Mouse (Mus musculus) ES-E14 (cell line): Measurements from ENCODE around the gene Nol4l. TPM values are rescaled to one million over a fixed set of nuclear protein-coding genes. Genes with fewer than 3 reads are reported as not detected.

Experiments used
- DNase-seq: peaks from one replicate; pipeline ENCODE4 v3.0.0-alpha.2; 2013; ENCODE audit warnings: low read depth, low spot score
- H3K27ac ChIP-seq: 2 replicates; pipeline ENCODE4 v1.5.1; 2012; ENCODE audit warnings: low read depth, mild to moderate bottlenecking, low read length, moderate library complexity, mixed read lengths; ENCODE audit not compliant: poor library complexity, insufficient read depth, severe bottlenecking
- H3K36me3 ChIP-seq: 2 replicates; pipeline ENCODE4 v1.6.1; 2012; ENCODE audit warnings: mild to moderate bottlenecking, low read length, moderate library complexity, mixed read lengths; ENCODE audit not compliant: control insufficient read depth, poor library complexity, insufficient read depth, severe bottlenecking
- H3K4me1 ChIP-seq, 2 experiments: fragments of 150-350 bp in 1 of 2; sonication (generic) in 1 of 2; 2 replicates each; pipeline ENCODE4 v1.6.1; 2012; ENCODE audit warnings: low read length in 2 of 2, mild to moderate bottlenecking in 1 of 2, mixed read lengths in 1 of 2; ENCODE audit not compliant: control insufficient read depth in 2 of 2, insufficient read depth in 2 of 2, poor library complexity in 1 of 2
- H3K4me3 ChIP-seq, 2 experiments: fragments of 150-350 bp in 1 of 2; sonication (generic) in 1 of 2; 2 replicates each; pipeline ENCODE4 v1.5.1; 2012; ENCODE audit warnings: low read length in 2 of 2, low read depth in 1 of 2, mild to moderate bottlenecking in 1 of 2, mixed read lengths in 1 of 2; ENCODE audit not compliant: insufficient read depth in 1 of 2, poor library complexity in 1 of 2, severe bottlenecking in 1 of 2
- H3K9ac ChIP-seq: 2 replicates; pipeline ENCODE4 v1.6.1; 2012; ENCODE audit warnings: low read depth, mild to moderate bottlenecking, low read length, mixed read lengths; ENCODE audit not compliant: poor library complexity, insufficient read depth, severe bottlenecking
- H3K9me3 ChIP-seq: fragments of 150-350 bp; sonication (generic); 2 replicates; pipeline ENCODE4 v1.6.1; 2012; ENCODE audit warnings: low read depth, mild to moderate bottlenecking, low read length; ENCODE audit not compliant: control insufficient read depth, insufficient read depth
- CHD2 ChIP-seq: IDR thresholded peaks from 2 replicates; pipeline ENCODE4 v1.6.1; 2014; ENCODE audit warnings: mild to moderate bottlenecking, low read depth, low read length, inconsistent platforms
- HCFC1 ChIP-seq: IDR thresholded peaks from 2 replicates; pipeline ENCODE4 v1.6.1; 2012; ENCODE audit warnings: low read length, inconsistent platforms, borderline replicate concordance; ENCODE audit not compliant: insufficient read depth
- MAFK ChIP-seq: IDR thresholded peaks from 2 replicates; pipeline ENCODE4 v1.6.1; 2014; ENCODE audit warnings: mild to moderate bottlenecking, low read depth, low read length, inconsistent platforms; ENCODE audit not compliant: insufficient read depth
- ZC3H11A ChIP-seq: IDR thresholded peaks from 2 replicates; pipeline ENCODE4 v1.6.1; 2012; ENCODE audit warnings: low read depth, mild to moderate bottlenecking, inconsistent platforms, low read length, borderline replicate concordance
- ZNF384 ChIP-seq: IDR thresholded peaks from 2 replicates; pipeline ENCODE4 v1.6.1; 2012; ENCODE audit warnings: low read depth, low read length, inconsistent platforms
- in situ Hi-C, 2 experiments: fragments of 600-800 bp; cut with MboI; formaldehyde crosslinking; loops; one replicate each; pipeline ENCODE4 v1.15.1; 2025; ENCODE audit warnings: low sequenced_read_pairs in 2 of 2, inconsistent platforms in 1 of 2; ENCODE audit not compliant: unreplicated experiment in 2 of 2
- total RNA-seq: library from RNA; depleted of rRNA; stranded (reverse); fragments of 300-350 nt; gene quantifications from 2 replicates; pipeline ENCODE4 v1.2.3, GENCODE M21; 2012

The Nol4l gene
- total RNA-seq, 1 experiment: 3.8 TPM

- in situ Hi-C loops: no loop called here
Measured at GRCm38 (mm10) chr2:153406882-153407281, 122.9 kb downstream of the Nol4l start.

GRCm38 (mm10) chr2:153404882-153405281 is 124.9 kb downstream of the Nol4l start:
- no peak for DNase-seq
- Histone ChIP-seq H3K36me3 (peaks cover 25% of the 10 kb centered on the region), H3K4me3 (no peak overlapping the region), H3K9me3 (no peaks in the 10 kb centered on the region), H3K27ac (no peak overlapping the region), H3K4me1 (no peaks in the 10 kb centered on the region), H3K9ac (no peak overlapping the region)
- in situ Hi-C loops: no loop called here
- no peak for TF ChIP-seq ZC3H11A
- no peak for TF ChIP-seq ZNF384
- TF ChIP-seq CHD2: no peak
- no peak for TF ChIP-seq HCFC1
- no peak for TF ChIP-seq MAFK

More at GRCm38 (mm10) chr2:153406882-153407281, 122.9 kb downstream of the Nol4l start:
- no peak overlapping the region for H3K9ac ChIP-seq
- peaks cover 12% of the 10 kb centered on the region for H3K36me3 ChIP-seq
- 0 out of 4 replicates have a peak, but pooled peaks cover 0 to 2% of the 10 kb centered on the region in 2 experiments for H3K4me1 ChIP-seq
- H3K9me3 ChIP-seq: no peaks in the 10 kb centered on the region
- H3K27ac ChIP-seq: no peak overlapping the region
- no peak for TF ChIP-seq MAFK
- DNase-seq: no peak
- H3K4me3 ChIP-seq: no peak overlapping the region

GRCm38 (mm10) chr2:153404062-153404461 is 125.7 kb downstream of the Nol4l start:
- no peak overlapping the region for H3K27ac ChIP-seq
- no peak overlapping the region for H3K9ac ChIP-seq
- no peak overlapping the region for H3K4me3 ChIP-seq
- H3K4me1 ChIP-seq: no peaks in the 10 kb centered on the region
- no peak for DNase-seq
- TF ChIP-seq ZNF384: no peak
- TF ChIP-seq CHD2: no peak
- TF ChIP-seq HCFC1: no peak
- TF ChIP-seq MAFK: no peak
- TF ChIP-seq ZC3H11A: no peak
- peaks cover 31% of the 10 kb centered on the region for H3K36me3 ChIP-seq
- no peaks in the 10 kb centered on the region for H3K9me3 ChIP-seq
- in situ Hi-C loops: no loop called here

GRCm38 (mm10) chr2:153399166-153399565 is 130.6 kb downstream of the Nol4l start:
- Histone ChIP-seq H3K9me3 (no peaks in the 10 kb centered on the region), H3K36me3 (peaks cover 54% of the 10 kb centered on the region), H3K4me3 (no peak overlapping the region), H3K4me1 (0 out of 4 replicates have a peak, but pooled peaks cover 0 to 2% of the 10 kb centered on the region in 2 experiments), H3K27ac (no peak overlapping the region; the same call in 1 of the 2 replicates), H3K9ac (no peak overlapping the region)
- TF ChIP-seq ZNF384: no peak
- no peak for TF ChIP-seq MAFK
- no peak for DNase-seq
- in situ Hi-C loops: no loop called here

GRCm38 (mm10) chr2:153397790-153398515 is 131.8 kb downstream of the Nol4l start:
- no peak overlapping the region for H3K9ac ChIP-seq
- H3K9me3 ChIP-seq: no peaks in the 10 kb centered on the region
- H3K27ac ChIP-seq: no peak overlapping the region
- DNase-seq: peak; percentile 40
- peaks cover 64% of the 10 kb centered on the region for H3K36me3 ChIP-seq
- no peak overlapping the region for H3K4me3 ChIP-seq
- 0 out of 4 replicates have a peak, but pooled peaks cover 0 to 2% of the 10 kb centered on the region in 2 experiments for H3K4me1 ChIP-seq
- TF ChIP-seq ZC3H11A (no peak), ZNF384 (peak; percentile 85), HCFC1 (no peak), CHD2 (no peak), MAFK (no peak)
- in situ Hi-C loops: no loop called here
